Mouse (Mus musculus): ENCODE results near the gene Rhbdf1.

The Rhbdf1 gene

GRCm38 (mm10) chr11:32238093-32238860 is 16.2 kb upstream of the Rhbdf1 start:
- peak; percentile 74 to 86 for DNase-seq

DNA sequence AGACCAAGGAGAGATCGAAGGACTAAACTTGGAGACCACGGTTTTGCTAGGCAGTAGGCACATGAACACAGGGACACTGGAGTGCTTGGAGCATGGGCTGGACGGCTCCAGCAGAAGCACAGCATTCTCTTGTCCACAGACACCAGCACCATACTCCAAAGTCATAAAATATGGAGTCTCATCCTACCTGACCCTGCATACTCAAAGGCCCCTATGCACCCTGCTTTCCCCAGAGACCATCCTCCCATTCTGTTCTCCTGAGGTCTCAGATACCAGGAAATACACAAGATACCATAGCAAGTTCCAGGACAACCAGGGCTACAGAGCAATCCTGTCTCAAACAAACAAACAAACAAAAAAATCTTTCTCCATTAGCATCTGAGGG is 15.3 kb upstream of the Rhbdf1 start:
- DNase-seq: no peak

GRCm38 (mm10) chr11:32236712-32237410 is 14.8 kb upstream of the Rhbdf1 start:
- peak; percentile 60 to 87 for DNase-seq

DNA sequence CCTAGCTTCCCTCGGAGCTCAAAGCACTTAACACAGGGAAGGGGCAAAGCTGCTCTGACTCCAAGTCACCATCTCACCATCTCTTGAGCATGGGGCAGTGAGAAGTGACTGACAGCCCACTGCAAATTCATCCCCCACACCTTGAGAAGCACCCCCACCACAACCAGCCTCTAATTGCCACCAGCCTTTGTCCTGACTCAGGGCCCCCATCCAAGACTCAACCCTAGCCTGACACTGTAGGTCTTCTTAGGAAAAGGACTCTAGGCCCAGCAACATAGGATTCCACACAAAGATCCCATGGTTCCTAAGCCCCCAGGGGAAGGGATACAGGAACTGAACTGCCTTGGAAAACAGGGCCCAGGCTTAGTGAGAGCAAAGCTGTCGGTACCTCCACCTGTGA is 14.0 kb upstream of the Rhbdf1 start:
- DNase-seq: no peak

DNA sequence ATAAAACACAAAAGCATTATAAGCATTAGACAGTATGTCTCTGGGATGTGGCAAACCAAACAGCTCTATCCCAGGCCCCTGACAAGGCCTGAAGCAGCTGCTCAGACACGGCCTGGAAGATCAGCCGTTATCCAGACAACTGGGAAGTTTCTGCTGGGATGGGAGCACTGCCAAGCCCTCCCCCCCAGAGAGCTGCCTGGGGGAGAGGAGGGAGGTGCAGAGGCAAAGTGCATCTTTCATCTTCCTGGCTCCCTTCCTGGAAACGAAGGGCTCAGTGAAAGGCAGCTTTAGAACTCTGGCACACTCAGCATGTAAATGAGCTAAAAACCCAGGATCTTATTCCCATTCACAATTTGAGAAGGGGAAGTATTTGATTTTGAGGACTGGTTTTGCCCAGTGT is 13.5 kb upstream of the Rhbdf1 start:
- DNase-seq: peak; percentile 93

DNA sequence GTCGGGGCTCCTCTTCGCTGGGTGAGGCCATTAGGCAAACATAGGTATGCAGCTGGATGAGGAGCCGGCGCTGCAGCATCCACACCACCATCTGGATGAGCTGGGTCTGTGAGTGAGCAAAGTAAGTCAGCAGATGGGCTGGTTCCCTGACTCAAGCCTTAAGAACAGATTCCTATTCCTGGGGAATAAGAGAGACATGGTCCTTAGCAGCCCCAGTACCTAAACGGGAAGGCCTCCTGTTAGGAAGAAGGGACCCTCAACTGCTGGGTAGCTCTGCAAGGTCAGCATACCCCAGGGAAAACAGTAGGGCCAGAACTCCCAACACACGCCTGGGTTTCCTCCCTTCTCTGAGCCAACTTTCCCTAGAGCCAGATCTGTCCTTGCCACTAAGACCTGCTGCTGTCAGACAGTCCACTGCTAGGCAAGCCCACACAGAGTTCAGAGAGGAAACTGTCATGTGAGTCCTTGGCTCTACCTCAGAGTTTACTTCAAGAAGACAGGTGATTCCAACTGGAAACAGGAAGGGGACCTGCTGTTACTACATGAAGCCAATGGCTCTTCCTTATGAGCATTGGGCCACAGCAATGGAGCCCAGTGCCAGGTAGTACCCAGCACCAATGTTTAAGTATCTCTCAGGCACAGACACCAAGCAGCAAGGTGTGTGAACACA is 12.9 kb upstream of the Rhbdf1 start:
- peak; percentile 37 to 65 for DNase-seq

DNA sequence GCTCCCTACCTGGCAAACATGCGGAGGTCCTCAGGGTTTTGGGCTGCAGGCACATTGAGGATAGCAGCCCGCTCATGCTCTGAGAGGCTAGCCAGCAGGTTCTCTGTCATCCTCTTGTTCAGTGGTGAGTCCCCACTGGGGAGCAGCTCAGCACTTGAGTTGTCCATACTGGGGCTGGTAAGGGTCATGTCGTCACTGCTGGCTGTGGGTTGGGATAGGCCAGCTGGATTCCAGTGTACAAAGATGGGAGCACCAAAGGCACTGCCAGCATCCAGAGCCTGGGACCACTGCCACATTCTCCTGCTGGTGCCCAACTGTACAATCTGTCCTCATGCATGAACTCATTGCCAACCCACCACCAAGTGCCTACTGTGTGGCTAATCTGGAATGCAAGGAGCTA is 11.8 kb upstream of the Rhbdf1 start:
- no peak for DNase-seq

DNA sequence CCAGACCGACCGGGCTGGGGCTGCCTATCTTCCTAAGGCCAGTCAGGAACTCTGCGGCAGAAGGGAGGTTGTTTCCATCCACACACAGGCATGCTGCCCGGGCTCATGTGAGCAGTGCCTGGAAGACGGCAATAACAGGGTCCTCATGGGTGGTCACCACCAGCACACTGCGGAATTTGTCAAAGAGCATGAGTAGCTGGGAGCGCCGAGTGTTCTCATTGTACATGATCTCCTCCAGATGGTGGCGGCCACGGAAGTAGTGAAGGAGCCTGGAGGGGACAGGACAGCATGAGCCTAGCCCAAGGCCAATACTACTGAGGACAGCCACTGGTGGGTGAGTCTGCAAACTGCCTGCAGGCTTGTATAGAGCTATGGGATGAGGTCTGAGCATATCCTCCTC is 10.7 kb upstream of the Rhbdf1 start:
- DNase-seq: no peak

GRCm38 (mm10) chr11:32231125-32231524 is 9.0 kb upstream of the Rhbdf1 start:
- DNase-seq: no peak

DNA sequence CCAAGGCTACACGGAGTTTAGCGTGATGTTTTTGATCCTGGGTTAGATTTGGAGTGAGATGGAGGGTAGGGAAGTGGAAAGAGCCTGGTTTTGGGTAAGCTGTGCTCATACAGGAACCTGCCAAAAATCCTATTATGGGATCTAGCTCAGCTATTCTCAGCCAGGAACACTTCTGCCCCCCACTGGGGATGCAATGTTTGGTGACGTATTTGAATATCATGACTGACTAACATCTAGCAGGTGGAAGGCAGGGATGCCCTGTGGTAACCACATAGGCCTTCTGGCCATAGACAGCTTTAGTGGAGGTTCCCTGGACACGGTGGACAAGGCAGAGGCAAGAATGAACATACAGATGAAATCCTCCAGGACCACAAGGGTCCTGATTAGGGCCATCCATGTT is 8.1 kb upstream of the Rhbdf1 start:
- DNase-seq: peak in 1 of 2 experiments; percentile 50

DNA sequence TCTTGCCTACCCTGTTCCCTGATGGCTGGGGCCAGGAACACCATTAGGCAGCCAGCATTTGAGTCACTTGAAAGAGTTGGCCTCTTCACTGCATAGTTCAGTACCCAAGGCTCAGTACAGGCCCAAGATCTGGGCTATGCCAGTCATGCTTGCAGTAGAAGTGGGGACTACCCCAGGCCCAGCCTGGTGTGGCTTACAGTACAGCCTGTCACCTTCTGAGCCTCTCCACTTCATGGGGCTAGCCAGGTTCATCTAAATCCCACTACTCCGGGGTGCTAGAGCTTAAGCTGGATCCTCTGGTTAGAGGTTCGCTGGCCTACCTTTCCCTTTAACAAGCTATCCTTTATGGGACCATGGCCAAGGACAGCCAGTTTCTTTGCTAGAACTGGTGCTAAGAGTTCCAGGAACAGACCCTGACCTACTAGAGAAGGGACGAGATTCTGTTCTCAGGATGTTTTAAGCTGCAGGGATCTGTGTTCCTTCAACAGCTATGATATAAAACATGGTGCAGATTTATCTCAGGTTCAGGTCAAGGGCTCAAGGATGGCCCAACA is 6.3 kb upstream of the Rhbdf1 start:
- no peak for DNase-seq

GRCm38 (mm10) chr11:32227555-32227954 is 5.5 kb upstream of the Rhbdf1 start:
- no peak for DNase-seq

- no peak for DNase-seq
Observed at GRCm38 (mm10) chr11:32227041-32227440, 4.9 kb upstream of the Rhbdf1 start.

GRCm38 (mm10) chr11:32226124-32226871 is 4.2 kb upstream of the Rhbdf1 start, which contains the start of gene Mpg:
TSS of gene Mpg (plus strand) at chr11:32226505.
- peak; percentile 90 to 95 for DNase-seq

- DNase-seq: peak in 1 of 2 experiments; percentile 48
Observed at GRCm38 (mm10) chr11:32225222-32226104, 3.4 kb upstream of the Rhbdf1 start.

- peak; percentile 91 to 92 for DNase-seq
Observed at GRCm38 (mm10) chr11:32224468-32225139, 2.5 kb upstream of the Rhbdf1 start.

DNA sequence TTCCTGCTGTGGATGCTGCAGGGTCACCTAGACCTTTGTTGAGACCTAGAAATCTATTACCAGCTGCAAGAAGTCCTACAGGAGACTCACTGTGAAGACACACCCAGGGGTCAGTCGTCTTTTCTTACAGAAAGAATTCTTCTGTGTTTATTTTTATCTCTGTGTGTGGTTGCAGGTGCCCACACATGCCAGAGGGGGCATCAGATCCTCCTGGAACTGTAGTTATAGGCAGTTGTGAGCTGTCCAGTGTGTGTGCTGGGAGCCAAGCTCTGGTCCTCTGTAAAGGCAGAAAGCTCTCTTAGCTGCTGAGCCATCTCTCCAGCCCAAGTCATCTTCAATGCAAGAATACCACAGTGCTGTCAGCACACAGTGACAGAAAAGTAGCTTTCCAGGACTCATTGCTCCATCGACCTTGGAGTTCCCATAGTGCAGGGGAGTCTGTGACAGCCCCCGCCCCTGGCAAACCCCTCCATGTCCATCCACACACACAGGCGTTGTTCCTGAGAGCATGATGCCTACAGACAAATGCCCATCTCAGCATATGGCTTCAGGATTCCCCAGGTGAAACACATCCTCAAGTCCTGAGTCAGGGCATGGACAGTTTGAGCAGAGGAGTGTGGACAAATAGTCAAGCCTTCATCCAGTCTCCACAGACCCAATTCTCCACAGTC is 1.3 kb upstream of the Rhbdf1 start:
- DNase-seq: no peak

DNA sequence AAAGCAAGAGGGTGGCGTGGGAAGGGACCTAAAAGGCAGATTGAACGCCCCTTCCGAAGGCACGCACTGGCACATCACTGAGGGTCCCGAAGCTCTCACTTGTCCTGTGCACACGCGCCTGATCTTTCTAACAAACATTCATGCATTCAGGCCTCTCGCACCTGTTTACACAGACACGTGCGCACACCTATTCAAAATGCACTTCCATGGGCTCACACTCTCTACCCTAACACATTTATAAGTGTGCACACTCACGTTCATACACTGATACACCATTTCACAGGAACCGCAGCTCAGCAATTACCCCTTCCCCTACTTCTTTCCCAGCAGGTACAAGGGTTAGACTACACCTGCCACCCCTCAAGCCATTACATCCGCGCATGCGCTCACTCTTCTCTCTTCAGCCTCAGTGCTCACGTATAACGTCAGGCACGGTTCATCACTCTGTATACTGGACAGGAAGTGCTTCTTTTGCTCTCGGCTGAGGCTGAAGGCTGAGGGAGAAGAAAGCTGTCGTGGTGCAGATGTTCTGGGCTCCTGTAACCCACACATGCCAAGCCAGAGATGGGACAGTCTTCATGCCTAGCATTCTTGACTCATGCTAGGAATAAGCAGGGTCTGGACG is 582 bp upstream of the Rhbdf1 start:
- DNase-seq: peak; percentile 63 to 79

GRCm38 (mm10) chr11:32221225-32221950 is 712 bp downstream of the Rhbdf1 start:
- DNase-seq: peak; percentile 86 to 93

All from kidney, postnatal 36 days (tissue).